9 mouse cellular contexts compared by ENCODE assay signal in genomic region chr15:74075903-74076721, GRCm38 (mm10).
A peak's percentile ranks its signal among the peaks of the same experiment; 100 is the strongest.
DNase-seq lines count a peak whose midpoint lies in the region; ATAC-seq lines count a peak whose summit lies in the region.
"Had no signal": no experiment of that assay in that cellular context is flagged by ENCODE, and none has a peak within 500 bp of the region (broad histone marks: within the 10 kb centered on the region; RNA-seq: fewer than 3 reads in every experiment).

No protein-coding gene starts in this region.

- H3K9ac ChIP-seq in forebrain, embryonic 15.5 days (replicated peaks): no peak overlapping the region
- no peak overlapping the region for H3K9ac ChIP-seq in lung, embryonic 15.5 days
- H3K9ac ChIP-seq: stomach, embryonic 15.5 days had no signal

- no peaks in the 10 kb centered on the region for H3K27me3 ChIP-seq in forebrain, embryonic 15.5 days
- H3K27me3 ChIP-seq in lung, embryonic 15.5 days: no peaks in the 10 kb centered on the region
- H3K27me3 ChIP-seq: stomach, embryonic 15.5 days had no signal

- peak overlapping the region; percentile 24 for H3K4me2 ChIP-seq in forebrain, embryonic 15.5 days (replicated peaks)
- H3K4me2 ChIP-seq in lung, embryonic 15.5 days: no peak overlapping the region
- H3K4me2 ChIP-seq: stomach, embryonic 15.5 days had no signal

- H3K27ac ChIP-seq in forebrain, embryonic 15.5 days (replicated peaks): peak overlapping the region; percentile 85
- H3K27ac ChIP-seq in lung, embryonic 15.5 days: no peak overlapping the region
- H3K27ac ChIP-seq: stomach, embryonic 15.5 days had no signal

- no peaks in the 10 kb centered on the region for H3K9me3 ChIP-seq in forebrain, embryonic 15.5 days
- no peaks in the 10 kb centered on the region for H3K9me3 ChIP-seq in lung, embryonic 15.5 days
- H3K9me3 ChIP-seq: stomach, embryonic 15.5 days had no signal

- H3K4me1 ChIP-seq in forebrain, embryonic 15.5 days: peaks cover 30% of the 10 kb centered on the region
- H3K4me1 ChIP-seq in lung, embryonic 15.5 days: no peaks in the 10 kb centered on the region
- H3K4me1 ChIP-seq: stomach, embryonic 15.5 days had no signal

- 23% methylated on average over 16 of the region's 16 CpGs for WGBS in forebrain, embryonic 15.5 days
- WGBS in lung, embryonic 15.5 days: 50% methylated on average over 16 of the region's 16 CpGs

- no peaks in the 10 kb centered on the region for H3K36me3 ChIP-seq in forebrain, embryonic 15.5 days
- H3K36me3 ChIP-seq in lung, embryonic 15.5 days: no peaks in the 10 kb centered on the region
- H3K36me3 ChIP-seq: stomach, embryonic 15.5 days had no signal

- no peak overlapping the region for H3K4me3 ChIP-seq in forebrain, embryonic 15.5 days
- H3K4me3 ChIP-seq in lung, embryonic 15.5 days: no peak overlapping the region
- H3K4me3 ChIP-seq: stomach, embryonic 15.5 days had no signal

- peak; percentile 4 for DNase-seq in CD4-positive helper T cell, adult 2 months (ENCODE audit: low read depth, low spot score)
- DNase-seq in adrenal gland, postnatal 36 days: peak; percentile 88 to 91
- DNase-seq in heart, postnatal 4 days: peak; percentile 94
- DNase-seq in layer of hippocampus, adult 18-20 months (ENCODE audit: low spot score in 2 of 2): peak; percentile 52 to 78
- peak; percentile 74 for DNase-seq in ovary, postnatal 36 days (ENCODE audit: low spot score)
- peak; percentile 89 for DNase-seq in urinary bladder, postnatal 14 days (ENCODE audit: low spot score)

- ATAC-seq in forebrain, embryonic 15.5 days (replicated peaks): peak; percentile 83
- ATAC-seq in lung, embryonic 15.5 days (ENCODE audit: borderline replicate concordance, extremely low read depth, low FRiP score, low TSS enrichment): peak; percentile 70; the same call in 1 of the 2 replicates

Comparison
In these comparisons a context has a peak if more than half of its experiments do, and no peak if none do; other contexts are left out.
1. DNase-seq: peak in every context shown above with its lines; median percentile 94 in heart, postnatal 4 days; 90 in adrenal gland, postnatal 36 days; 89 in urinary bladder, postnatal 14 days; 74 in ovary, postnatal 36 days; 65 in layer of hippocampus, adult 18-20 months; 4 in CD4-positive helper T cell, adult 2 months.